Mouse (Mus musculus) B cell, adult 62 days (primary cell): ENCODE results near the gene Taar3. TPM values are rescaled to one million over a fixed set of nuclear protein-coding genes. Genes with fewer than 3 reads are reported as not detected.

Experiments used
- total RNA-seq: library from RNA; stranded (reverse); gene quantifications from 4 replicates; pipeline ENCODE4 v1.2.4, GENCODE M21; 2023

The Taar3 gene
- not detected in 4 replicates for total RNA-seq

DNA sequence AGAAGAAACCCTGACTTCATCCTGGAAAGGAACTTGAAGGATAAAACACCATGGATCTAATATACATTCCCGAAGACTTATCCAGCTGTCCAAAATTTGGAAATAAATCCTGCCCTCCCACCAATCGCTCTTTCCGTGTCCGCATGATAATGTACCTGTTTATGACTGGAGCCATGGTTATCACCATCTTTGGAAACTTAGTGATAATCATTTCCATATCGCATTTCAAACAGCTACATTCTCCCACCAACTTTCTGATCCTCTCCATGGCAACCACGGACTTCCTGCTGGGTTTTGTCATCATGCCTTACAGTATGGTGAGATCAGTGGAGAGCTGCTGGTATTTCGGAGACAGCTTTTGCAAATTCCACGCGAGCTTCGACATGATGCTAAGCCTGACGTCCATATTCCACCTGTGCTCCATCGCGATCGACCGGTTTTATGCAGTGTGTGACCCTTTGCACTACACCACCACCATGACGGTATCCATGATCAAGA lies at the start of gene Taar3:
Gene Taar3, plus strand, starts transcription at position 51 of the 498 bp plus-strand sequence.

DNA sequence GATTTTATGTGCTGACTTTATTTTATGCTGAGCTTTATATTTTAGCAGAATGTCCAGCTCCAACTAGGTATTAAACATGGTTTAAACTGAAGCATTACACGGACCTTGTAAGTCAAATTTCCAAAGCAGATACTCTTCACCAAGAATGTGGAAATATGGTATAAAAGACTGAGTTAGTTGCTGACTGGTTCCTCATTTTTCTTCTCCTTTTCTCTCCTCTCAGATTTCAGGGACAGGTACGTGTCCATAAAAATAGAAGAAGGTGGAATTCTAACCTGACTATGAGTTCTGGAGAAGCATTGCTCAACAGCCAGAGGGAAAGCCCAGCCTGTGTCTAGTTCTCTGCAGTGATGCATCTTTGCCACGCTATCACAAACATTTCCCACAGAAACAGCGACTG lies 29.3 kb upstream of the Taar3 start, which contains the start of gene Taar1:
Gene Taar1, plus strand, starts transcription at position 301 of the 400 bp plus-strand sequence.

GRCm38 (mm10) chr10:23938312-23938711 lies 11.0 kb upstream of the Taar3 start, which contains the start of gene Taar2:
Gene Taar2, plus strand, starts transcription at chr10:23938572.

DNA sequence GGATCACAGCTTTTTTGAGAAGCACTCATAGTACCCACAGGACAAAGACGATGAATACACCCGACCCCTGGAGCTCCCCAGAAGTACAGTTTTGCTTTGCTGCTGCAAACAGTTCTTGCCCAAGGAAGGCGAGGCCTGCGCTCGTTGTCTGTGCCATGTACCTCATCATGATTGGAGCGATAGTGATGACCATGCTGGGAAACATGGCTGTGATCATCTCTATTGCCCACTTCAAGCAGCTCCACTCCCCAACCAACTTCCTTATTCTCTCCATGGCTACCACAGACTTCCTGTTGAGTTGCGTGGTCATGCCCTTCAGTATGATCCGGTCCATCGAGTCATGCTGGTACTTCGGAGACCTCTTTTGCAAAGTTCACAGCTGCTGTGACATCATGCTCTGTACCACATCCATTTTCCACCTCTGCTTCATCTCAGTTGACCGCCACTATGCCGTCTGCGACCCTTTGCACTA lies 11.1 kb downstream of the Taar3 start, which contains the start of gene Taar4:
Gene Taar4, plus strand, starts transcription at position 51 of the 472 bp plus-strand sequence.

GRCm38 (mm10) chr10:23970656-23971165 lies 21.4 kb downstream of the Taar3 start, which contains the start of gene Taar5:
Gene Taar5, plus strand, starts transcription at chr10:23970706.

GRCm38 (mm10) chr10:23985546-23985945 lies 36.2 kb downstream of the Taar3 start, which contains the start of gene Taar6:
Gene Taar6, minus strand, starts transcription at chr10:23985646.

GRCm38 (mm10) chr10:23993381-23993780 lies 44.0 kb downstream of the Taar3 start, which contains the start of gene Taar7a:
Gene Taar7a, minus strand, starts transcription at chr10:23993481.

GRCm38 (mm10) chr10:23999639-24000038 lies 50.3 kb downstream of the Taar3 start, which contains the start of gene Taar7b:
Gene Taar7b, plus strand, starts transcription at chr10:23999939.

Other genes starting within 250 kb of the Taar3 start
- gene Rps12, start 162.3 kb upstream of the Taar3 start, total RNA-seq, result 723 to 1,085 TPM (median 929 TPM) in 4 replicates
- not detected in 4 replicates for gene Slc18b1, start 152.6 kb upstream of the Taar3 start, total RNA-seq
- not detected in 4 replicates for gene Vnn3, start 98.1 kb upstream of the Taar3 start, total RNA-seq
- 0.38 TPM in 1 of 4 replicates, not detected in the others for gene Vnn1, start 54.9 kb upstream of the Taar3 start, total RNA-seq
- gene Taar1, start 29.2 kb upstream of the Taar3 start, total RNA-seq, result not detected in 4 replicates
- not detected in 4 replicates for gene Taar2, start 11.0 kb upstream of the Taar3 start, total RNA-seq
- not detected in 4 replicates for gene Taar4, start 10.9 kb downstream of the Taar3 start, total RNA-seq
- gene Taar5, start 21.1 kb downstream of the Taar3 start, total RNA-seq, result not detected in 4 replicates
- gene Taar6, start 36.1 kb downstream of the Taar3 start, total RNA-seq, result not detected in 4 replicates
- gene Taar7a, start 43.9 kb downstream of the Taar3 start, total RNA-seq, result not detected in 4 replicates
- not detected in 4 replicates for gene Taar7b, start 50.4 kb downstream of the Taar3 start, total RNA-seq
- not detected in 4 replicates for gene Taar7d, start 77.7 kb downstream of the Taar3 start, total RNA-seq
- not detected in 4 replicates for gene Taar7e, start 88.1 kb downstream of the Taar3 start, total RNA-seq
- gene Taar7f, start 100.0 kb downstream of the Taar3 start, total RNA-seq, result not detected in 4 replicates
- gene Taar8a, start 126.9 kb downstream of the Taar3 start, total RNA-seq, result not detected in 4 replicates
- gene Taar8b, start 142.7 kb downstream of the Taar3 start, total RNA-seq, result not detected in 4 replicates
- gene Taar8c, start 152.4 kb downstream of the Taar3 start, total RNA-seq, result not detected in 4 replicates
- not detected in 4 replicates for gene Taar9, start 160.0 kb downstream of the Taar3 start, total RNA-seq
- 97.1 to 129 TPM (median 102 TPM) in 4 replicates for gene Stx7, start 199.7 kb downstream of the Taar3 start, total RNA-seq